Mouse (Mus musculus) lung, embryonic 14.5 days (tissue): ENCODE results near the gene Cd34. TPM values are rescaled to one million over a fixed set of nuclear protein-coding genes. Genes with fewer than 3 reads are reported as not detected.

Experiments
- ATAC-seq: fragments of 200-750 bp; cut with Nextera tagmentation; 2 replicates; pipeline ENCODE4 v1.8.0; 2017; ENCODE audit warnings: mild to moderate bottlenecking, moderate TSS enrichment, moderate library complexity; ENCODE audit not compliant: insufficient read depth
- DNase-seq: peaks from one replicate; pipeline ENCODE4 v3.0.0-alpha.2; 2015
- H3K27ac ChIP-seq: fragments of 300-500 bp; sonication (generic); 2 replicates; pipeline ENCODE4 v1.5.1; 2014; ENCODE audit warnings: low read depth, mild to moderate bottlenecking, moderate library complexity
- H3K27me3 ChIP-seq: fragments of 300-500 bp; sonication (generic); 2 replicates; pipeline ENCODE4 v1.6.1; 2014; ENCODE audit warnings: low read length, control low read depth; ENCODE audit not compliant: insufficient read depth
- H3K36me3 ChIP-seq: fragments of 300-500 bp; sonication (generic); 2 replicates; pipeline ENCODE4 v1.6.1; 2014; ENCODE audit warnings: control low read depth; ENCODE audit not compliant: insufficient read depth
- H3K4me1 ChIP-seq: fragments of 300-500 bp; sonication (generic); 2 replicates; pipeline ENCODE4 v1.6.1; 2014; ENCODE audit warnings: antibody characterized with exemption, control low read depth; ENCODE audit not compliant: insufficient read depth
- H3K4me2 ChIP-seq: fragments of 300-500 bp; sonication (generic); 2 replicates; pipeline ENCODE4 v1.6.1; 2014; ENCODE audit warnings: mild to moderate bottlenecking
- H3K4me3 ChIP-seq: fragments of 300-500 bp; sonication (generic); 2 replicates; pipeline ENCODE4 v1.5.1; 2014; ENCODE audit warnings: low read depth, low read length
- H3K9ac ChIP-seq: fragments of 300-500 bp; sonication (generic); 2 replicates; pipeline ENCODE4 v1.6.1; 2014
- H3K9me3 ChIP-seq: fragments of 300-500 bp; sonication (generic); 2 replicates; pipeline ENCODE4 v1.6.1; 2016; ENCODE audit warnings: low read depth, low read length, control low read depth
- CTCF ChIP-seq: IDR thresholded peaks from 2 replicates; pipeline ENCODE4 v1.5.1; 2016; ENCODE audit warnings: antibody characterized with exemption, low read depth
- WGBS: fragments of 180-500 bp; shearing (Covaris S2); extraction: QIAGEN DNeasy Blood & Tissue Kit; methylation state at CpG from one replicate; pipeline ENCODE4 v1.1.7; 2014; 5-methylcytosine and 5-hydroxymethylcytosine counted together
- polyA plus RNA-seq: library from polyadenylated mRNA; unstranded; fragments of >200 nt; fragmentation: Nextera tagmentation; extraction: Ambion mirVana; gene quantifications from 2 replicates; pipeline ENCODE4 v1.2.1, GENCODE M21; 2014

Cd34 gene
- polyA plus RNA-seq, 1 experiment from 2014 or later: 164 TPM

- H3K27ac ChIP-seq: no peak overlapping the region
- no peaks in the 10 kb centered on the region for H3K9me3 ChIP-seq
- DNase-seq: no peak
- no peak for TF ChIP-seq CTCF
- no peaks in the 10 kb centered on the region for H3K36me3 ChIP-seq
- no peak overlapping the region for H3K4me3 ChIP-seq
- H3K9ac ChIP-seq: no peak overlapping the region
- no peak for ATAC-seq
- no peak overlapping the region for H3K4me2 ChIP-seq
- 66% methylated on average over 1 of the region's 1 CpGs for WGBS
- no peaks in the 10 kb centered on the region for H3K4me1 ChIP-seq
- no peaks in the 10 kb centered on the region for H3K27me3 ChIP-seq
These were observed 54.9 kb downstream of the Cd34 start for GRCm38 (mm10) chr1:194993409-194993988.

DNA sequence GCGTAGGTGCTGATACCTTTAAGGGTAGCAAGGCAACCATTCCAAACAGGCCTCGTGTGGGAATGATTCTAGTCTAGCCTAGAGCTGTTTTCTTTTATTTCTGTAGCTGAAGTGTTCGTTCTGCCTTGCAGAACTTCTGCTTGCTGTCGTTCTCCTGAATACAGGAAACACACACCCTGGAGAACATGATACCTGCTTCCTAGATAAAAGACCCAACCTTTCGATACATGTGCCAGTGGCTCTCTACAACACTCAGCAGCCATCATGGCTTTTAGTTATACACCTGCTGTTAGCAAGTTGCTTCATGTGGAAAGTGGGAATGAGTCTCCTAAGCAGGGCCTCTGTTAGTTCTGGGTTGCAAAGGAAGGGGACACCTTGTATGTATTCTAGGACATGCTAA is 55.6 kb downstream of the Cd34 start:
- Histone ChIP-seq H3K36me3 (no peaks in the 10 kb centered on the region), H3K9me3 (no peaks in the 10 kb centered on the region), H3K4me3 (no peak overlapping the region), H3K27me3 (no peaks in the 10 kb centered on the region), H3K9ac (no peak overlapping the region), H3K4me1 (no peaks in the 10 kb centered on the region), H3K27ac (no peak overlapping the region), H3K4me2 (no peak overlapping the region)
- DNase-seq (no peak), ATAC-seq (no peak)
- no peak for TF ChIP-seq CTCF
- WGBS: 77% methylated on average over 5 of the region's 5 CpGs

DNA sequence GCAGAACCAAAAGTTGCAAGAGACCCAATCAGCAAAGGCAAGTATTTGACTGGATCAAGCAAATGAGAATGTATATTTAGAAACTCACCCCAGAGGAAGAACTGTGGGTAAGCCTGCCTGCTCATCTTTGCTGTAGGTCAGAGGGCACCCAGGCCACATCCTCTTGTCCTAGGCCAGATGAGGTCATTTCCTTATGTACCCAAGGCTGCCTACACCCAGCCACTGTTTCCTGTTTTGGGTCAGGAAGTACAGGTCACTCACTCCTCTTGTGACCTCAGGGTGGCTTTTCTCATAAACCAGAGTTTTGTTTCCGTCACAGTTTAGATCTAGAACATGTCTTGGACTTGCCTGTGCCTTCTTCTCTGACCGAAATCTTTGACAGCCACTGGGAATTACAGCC is 56.6 kb downstream of the Cd34 start:
- Histone ChIP-seq H3K27ac (no peak overlapping the region), H3K9ac (no peak overlapping the region), H3K4me1 (no peaks in the 10 kb centered on the region), H3K9me3 (no peaks in the 10 kb centered on the region), H3K4me2 (no peak overlapping the region), H3K27me3 (no peaks in the 10 kb centered on the region), H3K4me3 (no peak overlapping the region), H3K36me3 (no peaks in the 10 kb centered on the region)
- ATAC-seq (no peak), DNase-seq (peak; percentile 13)
- TF ChIP-seq CTCF: no peak
- 69% methylated on average over 2 of the region's 2 CpGs for WGBS

DNA sequence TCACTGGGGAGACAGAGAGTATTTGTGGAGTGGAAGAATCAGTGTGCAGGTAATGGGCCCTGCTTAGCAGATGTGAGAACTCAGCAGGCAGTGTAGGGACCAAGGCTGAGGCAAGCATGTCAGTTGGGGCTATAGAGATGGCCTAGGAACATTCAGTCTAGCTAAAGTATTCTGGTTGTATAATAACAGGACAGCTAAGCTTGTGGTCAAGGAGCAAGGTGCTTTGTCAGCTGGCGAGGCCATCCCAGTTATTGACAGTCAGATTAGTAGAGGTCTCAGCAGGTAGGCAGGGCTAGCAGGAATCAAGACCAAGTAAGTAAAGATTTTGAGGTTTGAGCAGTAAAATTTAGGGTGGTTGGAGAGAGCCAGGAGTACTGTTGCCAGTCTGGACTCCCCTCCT is 59.8 kb downstream of the Cd34 start:
- no peak overlapping the region for H3K9ac ChIP-seq
- WGBS: 81% methylated on average over 1 of the region's 1 CpGs

GRCm38 (mm10) chr1:195003328-195003727 is 64.7 kb downstream of the Cd34 start:
- Histone ChIP-seq H3K9me3 (no peaks in the 10 kb centered on the region), H3K4me3 (no peak overlapping the region), H3K36me3 (no peaks in the 10 kb centered on the region), H3K4me2 (no peak overlapping the region), H3K4me1 (no peaks in the 10 kb centered on the region), H3K9ac (no peak overlapping the region), H3K27ac (no peak overlapping the region), H3K27me3 (no peaks in the 10 kb centered on the region)
- ATAC-seq (no peak), DNase-seq (no peak)
- WGBS: 77% methylated on average over 4 of the region's 4 CpGs
- no peak for TF ChIP-seq CTCF

More for the DNA sequence above, 59.8 kb downstream of the Cd34 start:
- no peak for DNase-seq
- TF ChIP-seq CTCF: no peak
- no peak overlapping the region for H3K4me2 ChIP-seq
- H3K9me3 ChIP-seq: no peaks in the 10 kb centered on the region
- no peaks in the 10 kb centered on the region for H3K36me3 ChIP-seq
- H3K4me3 ChIP-seq: no peak overlapping the region
- no peak overlapping the region for H3K27ac ChIP-seq
- H3K4me1 ChIP-seq: no peaks in the 10 kb centered on the region
- no peak for ATAC-seq
- no peaks in the 10 kb centered on the region for H3K27me3 ChIP-seq

DNA sequence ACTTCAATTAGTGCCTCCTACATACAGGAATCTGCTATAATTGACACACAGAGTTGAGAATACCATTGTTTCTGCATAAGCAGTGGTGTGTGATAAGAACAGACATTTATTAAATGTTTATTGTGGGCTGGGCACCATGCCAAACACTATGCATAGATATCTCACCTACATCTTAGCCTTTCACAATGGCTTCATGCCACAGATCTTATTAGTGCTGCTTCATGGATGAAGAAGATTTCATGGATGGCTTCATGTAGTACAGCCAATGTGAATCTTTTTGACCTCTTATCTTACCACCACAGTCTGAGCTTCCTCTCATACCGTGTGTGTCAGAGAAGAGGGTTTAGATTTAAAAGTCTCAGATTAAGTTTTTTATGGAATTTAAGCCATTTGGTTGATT is 65.6 kb downstream of the Cd34 start:
- no peak for TF ChIP-seq CTCF

GRCm38 (mm10) chr1:195006267-195006666 is 67.6 kb downstream of the Cd34 start:
- no peak for ATAC-seq
- Histone ChIP-seq H3K4me2 (no peak overlapping the region), H3K9ac (no peak overlapping the region), H3K4me3 (no peak overlapping the region), H3K36me3 (no peaks in the 10 kb centered on the region), H3K27me3 (no peaks in the 10 kb centered on the region), H3K27ac (no peak overlapping the region), H3K4me1 (no peaks in the 10 kb centered on the region), H3K9me3 (no peaks in the 10 kb centered on the region)
- TF ChIP-seq CTCF: no peak
- no peak for DNase-seq

More for the DNA sequence above, 65.6 kb downstream of the Cd34 start:
- no peak overlapping the region for H3K4me2 ChIP-seq
- H3K9ac ChIP-seq: no peak overlapping the region
- no peaks in the 10 kb centered on the region for H3K27me3 ChIP-seq
- H3K4me1 ChIP-seq: no peaks in the 10 kb centered on the region
- H3K9me3 ChIP-seq: no peaks in the 10 kb centered on the region
- WGBS: 53% methylated on average over 1 of the region's 1 CpGs
- H3K27ac ChIP-seq: no peak overlapping the region
- ATAC-seq (no peak), DNase-seq (no peak)
- H3K4me3 ChIP-seq: no peak overlapping the region
- H3K36me3 ChIP-seq: no peaks in the 10 kb centered on the region

Other genes starting within 250 kb of the Cd34 start
- 0.68 and 1.2 TPM in 2 replicates for gene Cd46, start 153.4 kb downstream of the Cd34 start, polyA plus RNA-seq
- gene Cr1l, start 192.8 kb downstream of the Cd34 start, polyA plus RNA-seq: 66.4 and 73.4 TPM in 2 replicates
- gene Cr2, start 237.9 kb downstream of the Cd34 start, polyA plus RNA-seq: 0.20 and 0.39 TPM in 2 replicates